Mouse (Mus musculus) megakaryocyte progenitor cell, adult 5-6 weeks (primary cell): ENCODE data around the gene Kcnn1. TPM values are rescaled to one million over a fixed set of nuclear protein-coding genes. Genes with fewer than 3 reads are reported as not detected.
"Not testable (repeated sequence)": the region's sequence is repeated elsewhere in the genome, so short reads cannot be mapped to it uniquely, and the experiment has no call there.

Experiments used
- ATAC-seq: replicated peaks from 2 replicates; pipeline ENCODE4 v1.8.0; 2016; ENCODE audit warnings: mild to moderate bottlenecking, moderate TSS enrichment, inconsistent platforms; ENCODE audit not compliant: poor library complexity
- total RNA-seq, 2 experiments: library from RNA; stranded (forward) in 1 of 2; stranded (reverse) in 1 of 2; fragments of 157-497, 149-512 nt in 1 of 2; fragments of 200-1000 nt in 1 of 2; gene quantifications; 2 replicates each; pipeline versions ENCODE4 v1.2.3 to v1.2.4; 2015 to 2017

Gene Kcnn1
- total RNA-seq (2015) (0.12 and 0.42 TPM in 2 replicates), total RNA-seq (2017) (0.84 and 0.92 TPM in 2 replicates)

DNA sequence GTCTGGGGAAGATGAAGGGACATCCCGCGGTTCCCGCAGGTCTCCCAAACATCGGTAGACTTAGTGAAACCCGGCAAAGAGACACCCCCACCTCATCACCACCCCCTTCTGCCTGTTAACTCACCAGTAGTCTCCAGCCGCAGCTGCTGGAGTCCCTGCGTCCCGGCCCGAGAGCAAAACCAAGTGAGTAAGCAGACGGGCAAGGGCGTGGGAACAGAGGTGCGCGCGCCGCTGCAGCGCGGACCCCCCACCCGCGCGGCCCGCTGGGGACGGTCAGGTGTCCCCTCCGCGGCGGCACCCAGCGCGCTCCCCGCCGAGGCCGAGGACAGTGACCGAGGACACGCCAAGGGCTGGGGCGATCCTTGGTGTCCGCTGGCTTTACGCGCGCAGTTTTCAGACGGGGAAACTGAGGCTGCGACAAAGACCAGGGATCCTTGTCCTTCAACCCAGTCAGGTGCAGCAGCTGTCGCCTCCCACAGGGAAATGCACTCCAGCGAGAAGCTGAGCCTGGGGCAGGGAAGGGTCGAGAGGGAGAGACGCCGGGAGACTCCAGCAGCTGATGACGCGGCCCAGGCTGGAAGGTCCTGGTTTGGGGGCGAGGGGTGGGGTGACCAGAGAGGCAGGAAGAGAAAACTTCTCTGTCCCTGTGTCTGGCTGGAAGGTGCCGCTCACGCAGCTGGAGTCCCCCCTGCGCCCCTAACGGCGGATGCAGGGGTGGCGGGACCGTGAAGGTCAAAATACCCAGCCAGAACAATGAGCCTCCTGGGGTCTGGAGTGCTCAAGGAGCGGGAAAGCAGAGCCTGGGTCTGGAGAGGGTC is at the start of gene Kcnn1:
Gene Kcnn1, minus strand, starts transcription at position 435 of the 818 bp plus-strand sequence.
- ATAC-seq = no peak

DNA sequence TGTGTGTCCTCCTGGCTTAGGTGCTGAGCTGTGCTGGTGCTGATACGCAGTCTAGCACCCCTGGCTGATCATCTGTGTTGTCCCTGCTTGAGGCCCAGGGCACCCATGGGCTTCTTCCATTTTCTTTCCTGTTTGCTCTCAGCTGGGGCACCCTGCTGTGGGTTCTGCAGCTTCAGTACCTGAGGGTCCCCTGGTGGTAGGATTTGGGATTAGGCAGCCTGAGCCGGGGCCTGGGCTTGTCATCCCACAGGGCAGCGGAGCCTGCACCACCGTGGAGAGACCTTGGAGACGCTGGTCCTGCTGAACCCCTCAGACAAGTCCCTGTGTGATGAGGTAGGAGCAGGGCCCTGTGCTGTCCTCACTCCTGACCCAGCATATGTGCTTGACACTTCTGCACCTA is 48.5 kb upstream of the Kcnn1 start:
- ATAC-seq = peak; percentile 56; the same call in 1 of the 2 replicates

DNA sequence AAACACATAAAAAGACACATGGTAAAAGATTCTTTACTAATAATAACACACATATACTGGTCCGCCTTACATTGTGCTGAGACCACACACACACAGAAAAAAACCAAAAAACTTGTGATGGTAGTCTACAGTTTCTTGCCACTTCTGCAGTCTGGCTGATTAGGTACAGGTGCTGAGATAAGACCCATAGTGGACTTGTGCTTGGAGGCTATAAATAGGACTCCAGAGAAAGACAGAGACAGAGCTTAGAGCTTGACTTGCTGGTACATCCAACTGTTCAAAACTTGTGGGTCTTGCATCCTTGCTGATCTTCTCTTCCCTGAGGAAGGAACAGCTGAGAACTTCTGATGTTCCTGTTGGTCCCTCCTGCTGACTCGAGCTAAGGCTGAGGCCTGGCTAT is 44.5 kb upstream of the Kcnn1 start:
- no peak; the same call in 1 of the 2 replicates for ATAC-seq

DNA sequence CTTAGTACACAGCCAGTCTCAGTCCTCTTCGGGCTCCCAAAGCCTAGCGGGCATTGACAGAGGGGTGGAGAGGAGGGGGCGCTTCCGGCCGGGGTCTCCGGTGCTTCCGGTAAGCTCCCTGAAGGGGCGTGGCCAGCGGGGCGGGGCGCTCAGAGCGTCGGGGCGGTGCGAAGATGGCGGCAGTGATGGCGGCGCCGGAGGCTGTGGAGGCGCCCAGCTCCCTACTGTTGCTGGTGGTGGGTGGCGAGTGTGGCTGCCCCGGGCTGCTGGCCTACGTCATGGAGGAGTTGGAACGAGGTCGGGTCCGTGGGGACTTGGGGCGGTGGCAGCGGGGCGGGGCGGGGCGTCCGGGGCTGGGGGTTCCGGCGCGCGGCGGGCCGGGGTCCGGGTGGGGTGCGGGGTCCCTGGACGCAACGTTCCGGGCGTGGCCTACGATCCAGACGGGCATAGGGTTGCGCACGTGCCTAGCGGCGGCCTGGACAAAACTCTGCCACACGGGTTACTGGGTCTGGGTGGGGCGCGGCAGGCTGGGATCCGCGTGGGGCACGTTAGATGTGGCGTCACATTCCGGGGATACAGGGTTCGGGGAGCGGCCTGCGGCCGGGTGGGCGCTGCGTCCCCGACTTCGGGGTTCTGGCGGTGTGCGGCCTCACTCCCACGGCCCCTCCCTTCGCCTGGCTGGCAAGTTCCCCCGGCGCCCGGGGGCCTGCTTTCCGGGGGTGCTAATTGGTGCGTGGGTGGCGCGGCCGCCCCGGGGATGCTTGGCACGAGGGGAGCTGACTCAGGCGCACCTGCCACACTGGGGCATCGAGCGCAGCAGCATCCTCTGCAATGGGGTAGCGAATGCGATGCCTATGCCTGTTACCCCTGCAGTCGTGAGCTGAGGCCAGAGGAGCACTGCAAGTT is 43.0 kb upstream of the Kcnn1 start, which contains the start of gene Map1s:
Gene Map1s, plus strand, starts transcription at position 102 of the 906 bp plus-strand sequence.
- peak; percentile 75 for ATAC-seq

DNA sequence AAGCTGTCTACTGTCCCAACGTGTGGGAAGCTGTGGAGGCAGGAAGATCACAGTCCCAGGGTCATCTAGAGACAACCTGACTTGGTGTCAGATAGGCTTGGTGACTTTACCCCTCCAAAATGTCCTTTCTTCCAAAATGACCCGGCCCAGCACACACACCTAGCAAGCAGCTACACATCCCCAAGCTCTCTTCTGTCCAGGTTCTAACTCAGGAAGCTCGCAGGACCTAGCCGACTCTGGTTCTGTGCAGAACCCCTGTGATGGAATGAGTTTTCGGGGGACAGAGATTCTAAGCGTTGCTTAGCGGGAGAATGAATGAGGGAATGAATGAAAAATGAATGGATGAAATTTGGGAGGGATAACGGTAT is 42.4 kb upstream of the Kcnn1 start:
- ATAC-seq = no peak

DNA sequence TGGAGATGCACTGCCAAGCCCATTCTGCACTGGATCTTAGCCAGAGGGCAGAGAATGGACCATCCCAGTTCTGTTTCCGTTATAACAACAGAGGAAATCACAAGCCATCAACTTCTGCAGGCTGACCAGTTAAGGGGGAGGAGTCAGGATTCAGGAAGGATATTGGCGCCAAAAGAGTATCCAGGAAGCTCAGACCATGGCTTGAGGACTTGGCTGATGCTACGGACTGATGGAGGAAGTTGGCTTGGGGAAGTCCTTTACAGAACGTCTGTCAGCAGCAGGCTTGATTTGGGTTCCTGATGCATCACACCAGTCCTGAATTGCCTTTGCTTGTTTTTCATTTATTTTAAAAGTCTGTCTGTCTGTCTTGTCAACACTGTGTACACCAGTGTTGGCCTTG is 41.5 kb upstream of the Kcnn1 start:
- ATAC-seq = peak; percentile 65

DNA sequence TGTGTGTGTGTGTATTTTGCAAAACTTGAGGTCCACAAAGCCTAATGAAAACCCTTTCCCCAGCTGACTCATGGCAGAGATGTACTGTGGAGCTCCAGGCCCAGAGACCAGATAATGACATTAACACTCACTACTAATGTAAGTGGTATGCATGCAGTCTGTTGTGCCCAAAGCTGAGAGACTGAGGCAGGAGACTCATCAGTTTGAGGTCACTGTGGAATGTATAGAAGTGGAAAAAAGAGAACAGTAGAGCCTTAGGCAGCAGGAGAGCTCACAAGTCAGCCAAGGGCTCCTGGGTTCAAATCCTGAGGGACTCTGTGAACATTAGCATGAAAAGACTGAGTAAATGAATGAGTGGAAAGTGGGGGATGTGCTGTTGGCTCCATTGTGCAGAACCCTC is 40.5 kb upstream of the Kcnn1 start:
- ATAC-seq = no peak

DNA sequence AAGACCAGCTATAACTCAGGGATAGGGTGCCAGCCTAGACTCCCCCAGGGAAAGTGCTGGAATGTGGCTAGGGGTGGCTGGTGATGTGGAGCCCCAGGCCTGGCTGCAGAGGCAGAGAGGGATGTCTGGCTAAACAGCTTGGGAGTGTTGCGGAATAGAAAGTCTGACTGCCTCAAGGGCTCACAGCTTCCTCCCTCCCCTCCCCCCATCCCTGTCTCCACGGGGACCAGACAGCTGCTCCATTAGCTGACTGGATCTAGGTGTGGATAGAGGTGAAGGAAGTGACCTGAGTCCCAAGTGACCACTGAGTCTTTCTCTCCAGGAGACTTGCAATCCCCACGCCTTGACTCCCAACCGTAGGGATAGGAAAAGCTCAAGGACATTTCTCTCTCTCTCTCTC is 40.1 kb upstream of the Kcnn1 start:
- ATAC-seq = no peak

DNA sequence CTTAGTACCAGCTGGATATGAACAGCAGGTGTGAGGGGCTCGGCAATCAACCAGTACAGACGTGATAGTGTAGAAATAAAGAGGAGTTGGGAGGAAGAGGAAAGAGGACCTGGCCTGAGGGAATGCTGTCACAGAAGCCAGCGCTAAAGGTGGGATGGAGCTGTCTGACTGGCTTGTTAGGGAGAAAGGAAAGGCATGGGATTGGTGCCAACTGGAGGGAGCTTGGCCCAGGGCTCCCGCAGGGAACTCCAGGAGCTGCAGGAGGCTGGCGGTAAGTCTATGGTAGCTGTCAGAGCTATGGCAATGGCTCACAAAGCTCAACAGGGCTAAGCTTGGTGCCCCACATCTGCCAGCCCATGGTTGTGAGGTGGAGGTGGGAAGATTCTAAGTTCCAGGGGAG is 39.2 kb upstream of the Kcnn1 start:
- no peak for ATAC-seq

DNA sequence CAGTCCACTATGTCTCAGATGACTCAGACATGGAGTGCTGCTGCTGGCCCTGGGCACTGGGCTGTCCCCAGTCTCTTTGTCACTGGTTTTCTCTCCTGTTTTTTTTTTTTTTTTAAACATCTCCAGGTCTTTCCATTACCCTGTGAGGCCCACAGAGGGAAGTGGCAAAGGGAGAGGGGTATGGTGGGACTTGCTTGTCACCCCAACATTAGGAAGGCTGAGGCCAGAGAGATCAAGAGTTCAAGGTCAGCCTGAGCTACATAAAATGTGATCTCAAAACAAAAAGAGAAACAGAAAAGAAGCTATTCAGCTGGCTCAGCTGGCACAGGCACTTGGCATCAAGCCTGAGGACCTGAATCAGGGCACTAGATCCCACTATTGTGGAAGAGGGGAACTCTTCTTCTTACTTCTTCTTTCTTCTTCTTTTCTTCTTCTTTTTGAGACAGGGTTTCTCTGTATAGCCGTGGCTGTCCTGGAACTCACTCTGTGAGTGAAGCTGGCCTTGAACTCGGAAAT is 37.9 kb upstream of the Kcnn1 start:
- no peak for ATAC-seq

DNA sequence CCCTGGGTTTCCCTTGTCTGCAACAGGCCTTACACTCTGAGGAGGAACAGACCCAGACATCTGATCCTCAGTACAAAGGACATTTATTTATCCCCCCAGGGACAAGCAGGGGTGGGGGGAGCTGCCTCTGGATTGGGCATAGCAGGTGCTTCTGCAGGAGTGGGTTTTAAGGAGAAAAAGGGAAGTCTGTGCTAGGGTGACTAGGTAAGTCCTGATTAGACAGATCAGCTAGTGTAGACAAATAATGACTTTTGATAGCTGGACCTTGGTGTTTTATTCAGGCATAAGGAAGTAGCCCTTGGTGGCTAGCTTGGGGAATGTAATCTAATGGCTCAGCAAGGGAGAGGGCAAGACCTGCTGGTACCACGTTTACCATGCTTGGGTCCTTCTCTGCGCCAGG is 36.2 kb upstream of the Kcnn1 start:
- ATAC-seq = no peak

DNA sequence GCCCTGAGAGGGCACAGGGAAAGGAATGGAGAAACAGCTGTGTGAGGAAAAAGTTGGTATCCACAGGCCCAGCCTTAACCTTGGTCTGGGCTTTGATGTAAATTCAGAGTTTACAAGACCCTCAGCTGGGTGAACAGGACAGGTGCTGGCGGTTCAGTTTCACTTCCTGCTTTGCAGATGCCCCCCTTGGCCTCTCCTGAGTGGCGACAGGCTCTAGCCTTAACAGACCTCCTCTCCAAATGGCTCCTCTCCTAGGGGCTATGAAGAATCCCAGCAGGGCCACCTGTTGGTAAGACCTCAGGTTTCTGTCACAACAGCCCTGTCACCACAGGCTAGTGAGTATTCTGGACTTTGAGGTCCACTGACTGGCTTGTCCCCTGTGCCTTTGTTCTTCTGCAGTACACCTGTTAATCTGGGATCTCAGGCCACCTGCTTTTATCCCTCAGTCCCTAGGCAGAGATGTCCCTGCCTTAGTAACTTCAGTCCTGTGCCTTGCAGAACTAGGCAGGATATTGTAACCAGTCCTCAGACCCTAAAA is 35.7 kb upstream of the Kcnn1 start:
- no peak for ATAC-seq

DNA sequence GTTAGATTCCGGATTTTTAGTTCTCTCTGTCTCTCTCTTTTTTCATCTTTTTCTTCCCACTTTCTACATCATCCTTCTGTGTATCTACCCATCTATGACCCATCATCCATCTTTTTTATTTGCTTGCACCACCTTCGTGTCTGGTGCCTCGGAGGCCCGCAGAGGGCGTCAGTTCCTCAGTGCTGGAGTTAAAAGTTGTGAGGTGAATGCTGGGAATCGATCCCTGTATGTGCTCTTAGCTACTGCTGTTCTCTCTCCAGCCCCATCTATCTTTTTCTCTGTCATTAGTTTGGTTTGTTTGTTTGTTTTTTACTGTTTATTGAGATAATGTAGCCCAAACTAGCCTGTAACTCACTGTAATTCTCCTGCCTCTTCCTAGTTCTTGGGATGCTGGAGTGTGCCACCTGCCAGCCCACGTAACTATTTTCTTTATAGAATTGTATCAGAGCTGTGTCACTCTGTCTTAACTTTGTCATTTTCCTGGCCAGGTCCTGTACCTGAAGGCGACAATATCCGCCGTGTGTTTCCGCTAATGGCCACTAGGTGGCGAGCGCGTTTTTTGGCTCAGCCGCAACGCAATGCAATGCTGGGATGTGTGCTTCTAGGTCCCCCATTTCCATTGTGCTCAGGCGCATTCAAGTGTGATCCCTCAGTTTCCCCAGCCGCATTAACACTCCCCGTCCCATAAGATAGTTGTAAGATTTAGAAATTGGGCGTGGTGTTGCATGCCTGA is 34.8 kb upstream of the Kcnn1 start:
- ATAC-seq = peak; percentile 51

DNA sequence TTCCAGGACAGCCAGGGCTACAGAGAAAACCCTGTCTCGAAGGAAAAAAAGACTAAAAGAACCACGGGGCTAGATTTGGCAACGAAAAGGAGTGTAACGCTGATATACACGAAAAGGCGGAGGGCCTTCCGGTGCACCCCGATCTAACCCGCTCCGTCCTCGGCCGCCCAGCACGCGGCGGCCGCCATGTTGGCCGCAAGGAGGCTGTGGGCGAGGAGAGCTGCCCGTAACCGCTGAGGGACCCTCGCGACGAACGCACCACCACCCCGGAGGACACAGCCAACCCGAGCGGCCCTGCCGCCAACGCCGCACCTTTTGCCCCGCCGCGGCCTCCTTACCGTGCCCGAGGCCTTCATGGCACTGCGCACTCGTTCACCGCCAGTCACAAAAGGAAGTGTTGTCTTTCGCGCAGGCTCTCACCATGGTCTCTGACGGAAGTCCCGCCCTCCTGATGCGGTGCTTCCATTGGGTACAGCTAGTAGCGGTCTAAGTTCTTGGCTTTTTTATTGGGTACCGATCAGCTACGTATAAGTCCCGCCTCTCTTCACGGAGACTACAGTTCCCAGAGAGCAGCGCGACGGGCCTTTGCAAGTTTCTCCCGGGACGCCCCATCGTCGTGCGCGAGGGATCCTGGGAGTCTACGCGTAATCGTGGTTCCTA is 34.1 kb upstream of the Kcnn1 start, which contains the start of gene Rpl18a:
Gene Rpl18a, minus strand, starts transcription at position 392 of the 660 bp plus-strand sequence.
- peak; percentile 79 for ATAC-seq

DNA sequence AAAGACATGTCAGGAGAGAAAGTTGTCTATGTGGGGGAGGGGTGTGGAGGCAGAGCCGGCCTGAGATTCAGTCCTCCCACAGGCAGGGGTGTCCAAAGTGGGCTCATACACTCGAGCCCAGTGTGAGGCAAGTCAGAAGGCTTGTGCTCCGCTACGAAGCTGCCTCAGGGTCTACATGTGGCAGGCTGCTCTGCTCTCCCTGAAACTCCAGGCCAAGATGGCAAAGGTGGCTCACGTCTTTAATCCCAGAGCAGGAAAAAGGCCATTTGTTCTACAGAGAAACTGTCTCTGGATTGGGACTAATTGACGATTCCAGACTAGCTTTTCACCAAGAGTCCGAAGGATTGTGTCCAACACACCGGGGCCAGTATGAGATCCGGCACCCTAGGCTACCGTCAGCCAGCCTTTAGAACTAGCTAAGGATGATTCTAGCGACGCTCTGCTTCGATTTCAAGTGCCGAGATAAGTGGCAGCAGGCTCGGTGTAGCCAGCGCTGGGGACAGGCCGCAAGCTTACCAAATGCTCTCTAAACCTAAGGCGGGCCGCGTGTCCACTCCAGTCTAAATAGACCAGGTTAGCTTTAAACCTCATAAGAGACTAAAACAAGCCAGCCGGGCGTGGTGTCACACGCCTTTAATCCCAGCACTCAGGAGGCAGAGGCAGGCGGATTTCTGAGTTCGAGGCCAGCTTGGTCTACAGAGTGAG is 33.4 kb upstream of the Kcnn1 start:
- ATAC-seq = no peak

DNA sequence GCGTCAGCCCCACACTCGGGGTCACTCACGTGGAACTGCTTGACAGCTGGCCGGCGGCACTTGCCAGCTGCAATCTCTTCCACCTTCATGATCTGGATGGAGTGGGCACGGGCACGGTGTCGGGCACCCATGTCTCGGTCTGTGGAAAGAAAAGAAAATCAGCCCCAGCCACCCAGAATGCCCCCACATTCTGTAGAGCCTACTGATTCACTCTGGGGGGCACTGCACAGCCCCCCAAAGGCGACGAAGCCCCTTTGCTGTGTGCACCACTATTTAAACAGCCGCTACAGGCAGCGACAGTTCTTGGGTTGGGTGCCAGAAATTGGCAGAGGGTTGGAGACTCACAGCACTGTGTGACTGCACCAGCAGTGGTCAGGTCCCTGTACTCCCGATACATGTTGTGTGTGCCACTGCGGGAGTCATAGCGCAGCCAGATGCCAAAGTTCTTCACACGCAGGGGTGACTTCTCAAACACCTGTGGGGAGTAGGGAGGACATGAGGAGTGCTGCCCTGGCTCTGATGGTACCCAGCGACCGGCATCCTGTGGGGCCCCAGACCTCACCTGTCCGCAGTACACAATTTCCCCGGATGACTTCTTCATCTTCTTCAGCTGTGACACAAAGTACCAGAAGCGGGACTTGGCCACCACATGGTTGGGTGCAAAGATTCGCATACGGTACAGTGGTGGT is 32.7 kb upstream of the Kcnn1 start:
- not testable (repeated sequence) for ATAC-seq

DNA sequence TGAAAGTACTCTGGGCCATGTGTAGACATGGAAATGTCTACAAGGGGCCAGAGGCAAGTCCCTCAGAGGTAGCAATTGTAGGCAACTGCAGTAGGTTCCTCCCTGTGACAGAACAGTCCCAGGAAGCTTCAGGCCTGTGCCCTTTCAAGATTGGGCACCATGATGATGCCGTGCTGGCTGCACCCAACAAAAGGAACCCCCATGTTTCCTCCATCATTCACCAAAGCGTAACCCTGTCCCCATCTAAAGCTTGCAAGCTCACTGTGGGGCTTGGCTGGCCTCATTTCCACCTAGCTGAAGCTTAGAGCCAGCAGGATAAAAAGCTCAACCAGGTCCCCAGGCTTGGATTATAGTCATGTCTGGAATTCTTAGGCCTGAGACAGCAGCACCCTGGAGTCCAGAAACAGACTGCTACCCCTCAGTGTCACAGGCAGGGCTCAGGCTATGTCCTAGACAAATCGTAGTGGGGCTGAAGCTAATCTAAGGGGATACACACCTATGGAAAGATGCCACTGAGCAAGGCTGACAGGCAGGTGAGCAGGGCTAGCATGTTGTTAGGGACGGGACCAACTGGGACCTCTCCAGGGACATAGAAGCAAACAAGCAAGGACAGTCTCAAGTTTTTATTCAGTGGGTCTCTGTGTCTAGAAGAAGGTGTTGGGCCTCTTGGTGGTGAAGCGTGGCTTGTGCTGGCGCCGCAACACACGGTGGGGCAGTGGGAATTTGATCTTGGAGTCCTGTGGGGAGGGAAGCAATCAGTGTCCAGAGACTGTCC is 31.9 kb upstream of the Kcnn1 start:
- no peak for ATAC-seq

DNA sequence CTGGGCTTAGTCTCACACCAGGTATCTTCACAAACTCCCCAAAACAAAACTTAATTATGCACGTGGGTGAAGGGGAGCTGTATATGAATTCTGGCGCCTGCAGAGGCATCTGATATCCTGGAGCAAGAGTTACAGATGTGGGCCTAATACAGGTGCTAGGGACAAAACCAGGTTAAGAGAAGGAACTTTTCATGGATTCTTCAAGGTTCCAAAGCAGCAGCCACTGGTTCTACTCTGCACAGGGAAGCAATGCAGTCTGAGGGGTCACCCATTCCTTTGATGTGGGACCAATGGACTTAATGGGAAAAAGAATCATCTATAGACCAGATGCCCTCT is 31.3 kb upstream of the Kcnn1 start:
- no peak for ATAC-seq
